Mouse (Mus musculus) kidney, postnatal 0 days (tissue): ENCODE measurements around the gene Lbx2. TPM values are rescaled to one million over a fixed set of nuclear protein-coding genes. Genes with fewer than 3 reads are reported as not detected.

Experiments used
- ATAC-seq: fragments of 200-750 bp; cut with Nextera tagmentation; replicated peaks from 2 replicates; pipeline ENCODE4 v1.8.0; 2017; ENCODE audit warnings: low read depth, moderate number of reproducible peaks, moderate TSS enrichment, moderate library complexity; ENCODE audit not compliant: low FRiP score
- DNase-seq: peaks from one replicate; pipeline ENCODE4 v3.0.0-alpha.2; 2016; ENCODE audit warnings: low spot score
- H3K27ac ChIP-seq: fragments of 300-500 bp; sonication (generic); 2 replicates; pipeline ENCODE4 v1.5.1; 2014; ENCODE audit warnings: mild to moderate bottlenecking
- H3K27me3 ChIP-seq: fragments of 300-500 bp; sonication (generic); 2 replicates; pipeline ENCODE4 v1.6.1; 2014; ENCODE audit warnings: low read length, mixed read lengths; ENCODE audit not compliant: insufficient read depth
- H3K36me3 ChIP-seq: fragments of 300-500 bp; sonication (generic); 2 replicates; pipeline ENCODE4 v1.6.1; 2014; ENCODE audit warnings: low read length, mixed read lengths; ENCODE audit not compliant: insufficient read depth
- H3K4me1 ChIP-seq: fragments of 300-500 bp; sonication (generic); replicated peaks from 2 replicates; pipeline ENCODE4 v1.6.1; 2014; ENCODE audit warnings: antibody characterized with exemption, low read length, mixed read lengths; ENCODE audit not compliant: insufficient read depth
- H3K4me2 ChIP-seq: fragments of 300-500 bp; sonication (generic); 2 replicates; pipeline ENCODE4 v1.6.1; 2014; ENCODE audit warnings: mild to moderate bottlenecking, low read length, moderate library complexity, mixed read lengths
- H3K4me3 ChIP-seq: fragments of 300-500 bp; sonication (generic); replicated peaks from 2 replicates; pipeline ENCODE4 v1.5.1; 2014; ENCODE audit warnings: low read depth, low read length
- H3K9ac ChIP-seq: fragments of 300-500 bp; sonication (generic); 2 replicates; pipeline ENCODE4 v1.6.1; 2014; ENCODE audit warnings: low read depth, low read length
- H3K9me3 ChIP-seq: fragments of 300-500 bp; sonication (generic); replicated peaks from 2 replicates; pipeline ENCODE4 v1.6.1; 2016; ENCODE audit warnings: low read length, inconsistent platforms, mixed read lengths
- CTCF ChIP-seq: IDR thresholded peaks from 2 replicates; pipeline ENCODE4 v1.5.1; 2016; ENCODE audit warnings: antibody characterized with exemption, low read depth, mild to moderate bottlenecking, moderate library complexity
- WGBS: fragments of 180-500 bp; shearing (Covaris S2); extraction: QIAGEN DNeasy Blood & Tissue Kit; methylation state at CpG from one replicate; pipeline ENCODE4 v1.1.7; 2014; 5-methylcytosine and 5-hydroxymethylcytosine counted together
- microRNA counts: library from miRNA; unstranded; fragments of <30 nt; microRNA quantifications from one replicate; lab custom pipeline; 2015
- microRNA-seq: library from miRNA; unstranded; fragments of <30 nt; microRNA quantifications from one replicate; pipeline ENCODE4, GENCODE M21; 2016
- polyA plus RNA-seq: library from polyadenylated mRNA; unstranded; fragments of >200 nt; fragmentation: Nextera tagmentation; extraction: Ambion mirVana; gene quantifications from 2 replicates; pipeline ENCODE4 v1.2.1, GENCODE M21; 2015

The Lbx2 gene
- polyA plus RNA-seq, 1 experiment from 2014 or later = 4.8 TPM

DNA sequence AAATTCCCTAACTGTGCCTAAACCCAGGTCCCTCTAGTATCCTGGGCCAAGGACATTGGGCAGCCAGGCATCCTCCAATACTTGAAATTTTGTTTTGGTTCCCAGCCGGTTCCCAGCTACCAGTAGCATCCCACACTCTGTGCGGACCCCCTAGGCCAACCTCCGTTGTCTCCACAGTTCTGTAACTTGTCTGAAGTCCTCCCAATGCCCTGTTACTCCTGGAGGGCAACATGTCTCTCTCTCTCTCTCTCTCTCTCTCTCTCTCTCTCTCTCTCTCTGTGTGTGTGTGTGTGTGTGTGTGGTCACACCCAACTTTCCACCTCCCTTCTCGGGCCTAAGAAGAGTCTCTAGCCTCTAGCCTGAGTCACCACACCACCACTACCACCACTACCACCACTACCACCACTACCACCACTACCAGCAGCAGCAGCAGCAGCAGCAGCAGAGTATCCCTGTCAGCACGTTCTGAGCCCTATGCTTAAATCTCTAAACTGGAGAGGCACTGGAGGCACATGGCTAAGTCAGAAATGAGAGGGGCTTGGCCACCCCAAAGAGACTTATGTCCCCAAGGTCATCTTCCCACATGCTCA, 50.2 kb downstream of the Lbx2 start:
- H3K36me3 ChIP-seq = 0 out of 2 replicates have a peak, but pooled peaks cover 4% of the 10 kb centered on the region
- TF ChIP-seq CTCF = no peak
- H3K4me2 ChIP-seq = peak overlapping the region; percentile 87
- peaks cover 26% of the 10 kb centered on the region for H3K4me1 ChIP-seq
- ATAC-seq = no peak
- whole genome bisulfite sequencing = 3% methylated on average over 5 of the region's 5 CpGs
- DNase-seq = no peak
- peak overlapping the region; percentile 53 for H3K4me3 ChIP-seq
- H3K9ac ChIP-seq = peak overlapping the region; percentile 83
- H3K27ac ChIP-seq = peak overlapping the region; percentile 100
- H3K27me3 ChIP-seq = no peaks in the 10 kb centered on the region
- no peaks in the 10 kb centered on the region for H3K9me3 ChIP-seq

DNA sequence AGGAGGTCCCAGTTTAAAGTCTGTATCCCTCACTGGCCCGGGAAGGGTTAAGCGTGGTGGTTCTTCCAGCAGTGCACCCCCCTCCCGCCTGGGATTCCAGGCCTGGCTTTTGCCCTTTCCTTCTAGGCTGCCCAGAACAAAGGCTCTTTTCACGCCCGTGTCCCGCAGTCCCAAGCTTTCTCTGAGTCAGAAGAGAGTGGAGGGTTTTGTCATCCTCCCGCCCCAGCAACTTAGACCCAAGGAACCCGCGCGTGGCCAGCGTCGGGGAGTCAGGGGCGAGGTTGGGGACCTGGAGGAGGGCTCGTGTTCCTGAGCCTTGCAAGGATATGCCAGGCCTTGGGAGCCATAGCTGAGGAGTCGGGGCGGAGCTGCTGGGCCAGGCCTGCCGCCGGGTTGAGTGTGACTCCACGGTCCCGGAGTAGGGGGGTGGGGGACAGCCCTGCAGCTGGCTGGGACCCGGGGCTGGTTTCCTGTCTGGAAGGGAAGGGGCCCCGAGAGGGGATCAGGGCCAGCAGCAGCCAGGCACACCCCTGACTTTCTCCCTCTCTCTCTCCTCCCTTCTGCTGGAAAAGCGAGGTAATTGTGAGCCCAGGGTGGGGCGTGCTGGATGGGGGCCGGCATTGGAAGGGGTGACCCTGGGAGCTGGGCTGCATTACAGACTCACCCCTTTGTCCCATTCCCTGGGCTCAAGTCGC, 50.9 kb downstream of the Lbx2 start:
- no peaks in the 10 kb centered on the region for H3K27me3 ChIP-seq
- DNase-seq = peak; percentile 93
- 0 out of 2 replicates have a peak, but pooled peaks cover 4% of the 10 kb centered on the region for H3K36me3 ChIP-seq
- WGBS = under 1% methylated on average over 26 of the region's 26 CpGs
- H3K27ac ChIP-seq = peak overlapping the region; percentile 100
- H3K9me3 ChIP-seq = no peaks in the 10 kb centered on the region
- H3K4me3 ChIP-seq = peak overlapping the region; percentile 53
- H3K4me2 ChIP-seq = peak overlapping the region; percentile 87
- H3K9ac ChIP-seq = peak overlapping the region; percentile 83
- peaks cover 33% of the 10 kb centered on the region for H3K4me1 ChIP-seq
- ATAC-seq = peak; percentile 67
- no peak for TF ChIP-seq CTCF

DNA sequence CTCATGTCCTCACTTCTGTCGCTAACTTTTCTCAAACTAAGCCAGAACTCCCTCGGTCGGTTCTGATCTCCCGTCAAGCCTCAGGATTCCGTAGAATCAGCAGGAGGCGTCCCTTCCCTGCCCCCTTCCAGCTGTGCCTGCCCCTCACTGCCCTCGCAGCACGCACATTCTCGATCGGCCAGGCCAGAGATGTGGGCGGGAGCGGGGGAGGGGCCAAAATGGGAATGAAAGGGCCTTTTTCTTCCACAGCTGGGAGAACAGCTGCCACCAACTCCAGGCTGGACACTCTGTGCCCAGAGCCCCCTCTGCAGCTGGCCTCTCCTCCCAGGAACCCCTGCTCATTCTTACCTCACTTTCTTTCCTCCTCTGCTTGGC, 51.4 kb downstream of the Lbx2 start:
- WGBS = under 1% methylated on average over 12 of the region's 12 CpGs
- peak; percentile 21; the same call in 1 of the 2 replicates for TF ChIP-seq CTCF
- Histone ChIP-seq H3K9me3 (no peaks in the 10 kb centered on the region), H3K4me1 (peaks cover 38% of the 10 kb centered on the region), H3K9ac (peak overlapping the region; percentile 83), H3K27me3 (no peaks in the 10 kb centered on the region), H3K27ac (peak overlapping the region; percentile 100), H3K4me2 (peak overlapping the region; percentile 87), H3K4me3 (peak overlapping the region; percentile 53), H3K36me3 (0 out of 2 replicates have a peak, but pooled peaks cover 4% of the 10 kb centered on the region)
- peak; percentile 96 for DNase-seq
- ATAC-seq = peak; percentile 61

MicroRNA genes within 50 kb of the gene (microRNA counts, 519-probe panel; counts per million panel counts)
- microRNA mmu-miR-3470a+mmu-miR-3470b (lab: Ali Mortazavi, UCI) = 330 counts per million, percentile 68 among the panel's probes with 10 or more counts

Small RNA genes within 50 kb of the gene (microRNA-seq; reads per million reads assigned to microRNA genes)
- gene Mir3470a (not detected), gene Mir7040 (not detected)

Other genes starting within 250 kb of the Lbx2 start
- 0.41 and 0.50 TPM in 2 replicates for gene Sema4f, start 146.6 kb upstream of the Lbx2 start, polyA plus RNA-seq
- 0.32 and 0.34 TPM in 2 replicates for gene M1ap, start 139.5 kb upstream of the Lbx2 start, polyA plus RNA-seq
- gene Dok1, start 52.9 kb upstream of the Lbx2 start, polyA plus RNA-seq = 13.7 and 15.2 TPM in 2 replicates
- gene Loxl3, start 52.2 kb upstream of the Lbx2 start, polyA plus RNA-seq = 13.4 and 16.1 TPM in 2 replicates
- gene Aup1, start 31.8 kb upstream of the Lbx2 start, polyA plus RNA-seq = 194 and 210 TPM in 2 replicates
- 68.5 and 70.4 TPM in 2 replicates for gene Htra2, start 31.1 kb upstream of the Lbx2 start, polyA plus RNA-seq
- gene Dqx1, start 28.5 kb upstream of the Lbx2 start, polyA plus RNA-seq = 5.8 and 7.0 TPM in 2 replicates
- gene Tlx2, start 16.1 kb upstream of the Lbx2 start, polyA plus RNA-seq = 0.12 TPM in 1 of 2 replicates, not detected in the other
- 28.0 and 29.7 TPM in 2 replicates for gene Pcgf1, start 8.5 kb upstream of the Lbx2 start, polyA plus RNA-seq
- gene Ccdc142, start 15.2 kb downstream of the Lbx2 start, polyA plus RNA-seq = 2.0 and 2.7 TPM in 2 replicates
- 2.7 and 2.9 TPM in 2 replicates for gene Gm42688, start 15.2 kb downstream of the Lbx2 start, polyA plus RNA-seq
- 165 and 166 TPM in 2 replicates for gene Mrpl53, start 22.7 kb downstream of the Lbx2 start, polyA plus RNA-seq
- 33.9 and 37.6 TPM in 2 replicates for gene Mogs, start 29.1 kb downstream of the Lbx2 start, polyA plus RNA-seq
- 108 and 115 TPM in 2 replicates for gene Wbp1, start 35.2 kb downstream of the Lbx2 start, polyA plus RNA-seq
- gene Ino80b, start 39.1 kb downstream of the Lbx2 start, polyA plus RNA-seq = 14.5 and 16.2 TPM in 2 replicates
- 38.5 and 40.3 TPM in 2 replicates for gene Rtkn, start 49.1 kb downstream of the Lbx2 start, polyA plus RNA-seq
- gene Wdr54, start 70.0 kb downstream of the Lbx2 start, polyA plus RNA-seq = 3.5 and 4.2 TPM in 2 replicates
- 1.3 and 1.6 TPM in 2 replicates for gene 1700003E16Rik, start 70.0 kb downstream of the Lbx2 start, polyA plus RNA-seq
- 62.2 and 68.2 TPM in 2 replicates for gene Dctn1, start 79.6 kb downstream of the Lbx2 start, polyA plus RNA-seq
- gene Slc4a5, start 133.5 kb downstream of the Lbx2 start, polyA plus RNA-seq = 0.69 and 0.86 TPM in 2 replicates
- 21.6 and 25.8 TPM in 2 replicates for gene Mthfd2, start 239.5 kb downstream of the Lbx2 start, polyA plus RNA-seq
- 46.8 and 50.6 TPM in 2 replicates for gene Mob1a, start 239.6 kb downstream of the Lbx2 start, polyA plus RNA-seq